Mouse (Mus musculus) limb, embryonic 11.5 days (tissue): ENCODE measurements around the gene Rims3. TPM values are rescaled to one million over a fixed set of nuclear protein-coding genes. Genes with fewer than 3 reads are reported as not detected.

Experiments used
- ATAC-seq: fragments of 200-750 bp; cut with Nextera tagmentation; 2 replicates; pipeline ENCODE4 v1.8.0; 2017; ENCODE audit warnings: low read depth; ENCODE audit not compliant: insufficient number of reproducible peaks, low FRiP score, low TSS enrichment
- DNase-seq: peaks from one replicate; pipeline ENCODE4 v3.0.0-alpha.2; 2015; ENCODE audit warnings: low spot score
- H3K27ac ChIP-seq: fragments of 300-500 bp; sonication (generic); replicated peaks from 2 replicates; pipeline ENCODE4 v1.5.1; 2014; ENCODE audit warnings: low read depth, mild to moderate bottlenecking, low read length
- H3K27me3 ChIP-seq: fragments of 300-500 bp; sonication (generic); 2 replicates; pipeline ENCODE4 v1.6.1; 2014; ENCODE audit warnings: mild to moderate bottlenecking, low read length, mixed read lengths; ENCODE audit not compliant: control insufficient read depth, insufficient read depth
- H3K36me3 ChIP-seq: fragments of 300-500 bp; sonication (generic); 2 replicates; pipeline ENCODE4 v1.6.1; 2014; ENCODE audit warnings: mild to moderate bottlenecking, low read length, moderate library complexity, mixed read lengths; ENCODE audit not compliant: control insufficient read depth, insufficient read depth
- H3K4me1 ChIP-seq: fragments of 300-500 bp; sonication (generic); 2 replicates; pipeline ENCODE4 v1.6.1; 2014; ENCODE audit warnings: low read length, mixed read lengths; ENCODE audit not compliant: control insufficient read depth, insufficient read depth
- H3K4me2 ChIP-seq: fragments of 300-500 bp; sonication (generic); 2 replicates; pipeline ENCODE4 v1.6.1; 2014; ENCODE audit warnings: low read depth, mild to moderate bottlenecking, moderate library complexity; ENCODE audit not compliant: severe bottlenecking
- H3K4me3 ChIP-seq: fragments of 300-500 bp; sonication (generic); 2 replicates; pipeline ENCODE4 v1.5.1; 2014; ENCODE audit warnings: low read depth, low read length
- H3K9ac ChIP-seq: fragments of 300-500 bp; sonication (generic); 2 replicates; pipeline ENCODE4 v1.6.1; 2014; ENCODE audit warnings: mild to moderate bottlenecking, low read length
- H3K9me3 ChIP-seq: fragments of 300-500 bp; sonication (generic); 2 replicates; pipeline ENCODE4 v1.6.1; 2016; ENCODE audit warnings: low read length; ENCODE audit not compliant: control insufficient read depth
- WGBS: fragments of 180-500 bp; shearing (Covaris S2); extraction: QIAGEN DNeasy Blood & Tissue Kit; methylation state at CpG from one replicate; pipeline ENCODE4 v1.1.7; 2014; 5-methylcytosine and 5-hydroxymethylcytosine counted together
- microRNA-seq: library from miRNA; unstranded; fragments of <30 nt; microRNA quantifications from one replicate; pipeline ENCODE4, GENCODE M21; 2016
- polyA plus RNA-seq: library from polyadenylated mRNA; unstranded; fragments of >200 nt; fragmentation: Nextera tagmentation; extraction: Ambion mirVana; gene quantifications from 2 replicates; pipeline ENCODE4 v1.2.1, GENCODE M21; 2014

The Rims3 gene
- polyA plus RNA-seq, 1 experiment from 2014 or later, result 0.51 TPM

DNA sequence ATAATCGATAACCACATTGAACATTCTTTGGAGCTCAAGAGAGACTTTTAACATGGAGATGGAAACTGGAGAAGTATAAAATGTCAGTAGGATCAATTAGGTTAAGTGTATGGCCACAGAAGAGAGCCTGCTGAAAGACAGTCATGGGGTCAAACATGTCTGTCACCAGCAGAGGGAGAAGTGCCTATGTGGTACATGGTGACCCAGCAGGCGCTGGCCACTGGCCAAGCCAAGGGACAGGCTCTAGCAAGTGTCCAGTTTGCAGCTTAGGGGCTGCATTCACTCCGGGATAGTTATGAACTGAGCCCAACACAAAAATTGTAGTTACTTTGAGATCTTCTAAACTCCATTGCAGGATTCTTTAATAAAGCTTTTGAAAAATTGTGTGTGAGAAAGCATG is 74.1 kb downstream of the Rims3 start:
- H3K9ac ChIP-seq, result no peak overlapping the region
- DNase-seq (no peak), ATAC-seq (no peak)
- no peaks in the 10 kb centered on the region for H3K27me3 ChIP-seq
- H3K36me3 ChIP-seq, result 0 out of 2 replicates have a peak, but pooled peaks cover 6% of the 10 kb centered on the region
- H3K4me1 ChIP-seq, result no peaks in the 10 kb centered on the region
- H3K9me3 ChIP-seq, result no peaks in the 10 kb centered on the region
- H3K4me3 ChIP-seq, result no peak overlapping the region
- H3K4me2 ChIP-seq, result no peak overlapping the region
- 81% methylated on average over 3 of the region's 3 CpGs for WGBS
- H3K27ac ChIP-seq, result no peak overlapping the region

DNA sequence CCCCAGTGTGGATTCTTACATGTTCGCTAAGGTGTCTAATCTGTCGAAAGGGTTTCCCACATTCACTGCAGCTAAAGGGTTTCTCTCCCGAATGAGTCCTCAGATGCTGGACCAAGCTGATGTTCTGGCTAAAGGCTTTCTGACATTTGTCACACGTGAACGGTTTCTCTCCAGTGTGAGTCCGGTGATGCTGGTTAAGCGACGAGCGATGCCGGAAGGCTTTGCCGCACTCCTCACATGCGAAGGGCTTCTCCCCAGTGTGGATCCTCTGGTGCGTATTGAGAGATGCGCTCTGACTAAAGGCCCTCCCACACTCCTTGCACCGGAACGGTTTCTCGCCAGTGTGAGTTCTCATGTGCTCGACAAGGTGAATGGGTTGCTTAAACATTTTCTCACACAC is 76.1 kb downstream of the Rims3 start:
- Histone ChIP-seq H3K4me2 (no peak overlapping the region), H3K9me3 (no peaks in the 10 kb centered on the region), H3K27ac (no peak overlapping the region), H3K9ac (no peak overlapping the region), H3K36me3 (0 out of 2 replicates have a peak, but pooled peaks cover 6% of the 10 kb centered on the region), H3K4me3 (no peak overlapping the region), H3K4me1 (no peaks in the 10 kb centered on the region), H3K27me3 (no peaks in the 10 kb centered on the region)
- DNase-seq, result no peak
- 95% methylated on average over 18 of the region's 18 CpGs for WGBS
- ATAC-seq, result no peak

DNA sequence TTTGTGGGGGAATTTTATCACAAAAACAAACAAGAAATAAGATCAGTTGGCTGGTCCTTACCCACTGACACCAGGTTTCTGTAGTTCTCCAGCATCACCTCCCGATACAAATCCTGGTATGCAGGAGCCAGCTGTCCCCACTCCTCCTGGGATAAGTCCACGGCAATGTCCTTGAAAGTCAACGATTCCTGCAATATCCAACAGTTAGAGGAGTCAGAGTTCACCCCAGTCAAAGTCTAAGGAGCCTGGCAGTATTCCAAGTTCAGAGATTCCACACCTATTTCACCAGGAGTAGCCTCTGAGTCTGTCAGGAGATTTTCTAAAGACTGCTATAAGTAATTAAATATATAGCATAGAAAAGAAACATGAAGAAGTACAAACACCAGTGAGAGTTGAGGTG is 80.4 kb downstream of the Rims3 start:
- no peak overlapping the region for H3K9ac ChIP-seq
- WGBS, result 88% methylated on average over 3 of the region's 3 CpGs
- no peak for ATAC-seq

More for the DNA sequence above, 80.4 kb downstream of the Rims3 start:
- no peak overlapping the region for H3K4me3 ChIP-seq
- 0 out of 2 replicates have a peak, but pooled peaks cover 6% of the 10 kb centered on the region for H3K36me3 ChIP-seq
- H3K9me3 ChIP-seq, result no peaks in the 10 kb centered on the region
- H3K4me1 ChIP-seq, result no peaks in the 10 kb centered on the region
- no peaks in the 10 kb centered on the region for H3K27me3 ChIP-seq
- DNase-seq, result no peak
- no peak overlapping the region for H3K27ac ChIP-seq
- H3K4me2 ChIP-seq, result no peak overlapping the region

Small RNA genes lying within 50 kb of the gene (microRNA-seq; reads per million reads assigned to microRNA genes)
- not detected for gene Gm23936

Other genes starting within 250 kb of the Rims3 start
- 5.9 and 7.3 TPM in 2 replicates for gene Cited4, start 188.2 kb upstream of the Rims3 start, polyA plus RNA-seq
- 5.1 and 6.1 TPM in 2 replicates for gene Kcnq4, start 106.2 kb upstream of the Rims3 start, polyA plus RNA-seq
- gene Nfyc, start 23.2 kb upstream of the Rims3 start, polyA plus RNA-seq, result 130 and 133 TPM in 2 replicates
- 34.4 and 37.5 TPM in 2 replicates for gene Exo5, start 70.2 kb downstream of the Rims3 start, polyA plus RNA-seq
- 11.0 and 11.6 TPM in 2 replicates for gene Zfp69, start 96.9 kb downstream of the Rims3 start, polyA plus RNA-seq
- gene Smap2, start 162.4 kb downstream of the Rims3 start, polyA plus RNA-seq, result 14.3 and 16.0 TPM in 2 replicates
- gene Col9a2, start 184.6 kb downstream of the Rims3 start, polyA plus RNA-seq, result 16.7 and 20.0 TPM in 2 replicates
- gene Zmpste24, start 243.4 kb downstream of the Rims3 start, polyA plus RNA-seq, result 17.8 and 21.3 TPM in 2 replicates